ENCODE assay signal across 9 mouse cellular contexts in genomic region chr7:141432186-141432611, GRCm38 (mm10). TPM values are rescaled to one million over a fixed set of nuclear protein-coding genes. Genes with fewer than 3 reads are reported as not detected.
DNase-seq lines count a peak whose midpoint lies in the region; ATAC-seq lines count a peak whose summit lies in the region.
"Had no signal": no experiment of that assay in that cellular context is flagged by ENCODE, and none has a peak within 500 bp of the region (broad histone marks: within the 10 kb centered on the region; RNA-seq: fewer than 3 reads in every experiment).

No protein-coding gene starts in this region.

- no peak overlapping the region for H3K27ac ChIP-seq in kidney, embryonic 14.5 days (ENCODE audit: low read depth, low read length)
- H3K27ac ChIP-seq in limb, embryonic 10.5 days = no peak overlapping the region
- H3K27ac ChIP-seq: lung, embryonic 15.5 days had no signal

- WGBS in kidney, embryonic 14.5 days = 58% methylated on average over 8 of the region's 8 CpGs
- 82% methylated on average over 8 of the region's 8 CpGs for whole genome bisulfite sequencing in limb, embryonic 10.5 days

- H3K4me3 ChIP-seq in kidney, embryonic 14.5 days (ENCODE audit: low read length) = no peak overlapping the region
- H3K4me3 ChIP-seq in limb, embryonic 10.5 days = 0 out of 2 replicates have a peak overlapping the region, but pooled peaks have one; percentile 1
- H3K4me3 ChIP-seq: lung, embryonic 15.5 days had no signal

- peak; percentile 70 for DNase-seq in cerebellum, adult 11 months
- DNase-seq in cerebellum, postnatal 4 days (ENCODE audit: low spot score in 2 of 2) = no peak
- peak; percentile 59 for DNase-seq in kidney, adult 11 months
- peak; percentile 10 for DNase-seq in thymus, postnatal 4 days
- DNase-seq in thymus, postnatal 36 days = no peak
- DNase-seq in limb, embryonic 10.5 days (ENCODE audit: low spot score) = no peak
- DNase-seq in right cerebral cortex, adult 18-20 months = no peak

- no peak for ATAC-seq in kidney, embryonic 14.5 days (ENCODE audit: low FRiP score, low TSS enrichment)

- H3K27me3 ChIP-seq in kidney, embryonic 14.5 days (ENCODE audit: control insufficient read depth, insufficient read depth, low read length) = no peaks in the 10 kb centered on the region
- H3K27me3 ChIP-seq in limb, embryonic 10.5 days (ENCODE audit: low read depth, poor library complexity, severe bottlenecking) = no peaks in the 10 kb centered on the region
- H3K27me3 ChIP-seq: lung, embryonic 15.5 days had no signal

- H3K4me1 ChIP-seq in kidney, embryonic 14.5 days (ENCODE audit: control insufficient read depth, insufficient read depth, low read length) = peaks cover 34% of the 10 kb centered on the region
- H3K4me1 ChIP-seq in limb, embryonic 10.5 days = peaks cover 71% of the 10 kb centered on the region

- no peaks in the 10 kb centered on the region for H3K9me3 ChIP-seq in kidney, embryonic 14.5 days (ENCODE audit: control insufficient read depth, low read length)
- no peaks in the 10 kb centered on the region for H3K9me3 ChIP-seq in limb, embryonic 10.5 days (replicated peaks)
- H3K9me3 ChIP-seq: lung, embryonic 15.5 days had no signal

- H3K36me3 ChIP-seq in kidney, embryonic 14.5 days (ENCODE audit: control insufficient read depth, insufficient read depth, low read length) = peaks cover 34% of the 10 kb centered on the region
- H3K36me3 ChIP-seq in limb, embryonic 10.5 days = peaks cover 42% of the 10 kb centered on the region

- no peak overlapping the region for H3K4me2 ChIP-seq in kidney, embryonic 14.5 days (replicated peaks; ENCODE audit: low read depth, low read length)
- H3K4me2 ChIP-seq: lung, embryonic 15.5 days had no signal

- no peak overlapping the region for H3K9ac ChIP-seq in kidney, embryonic 14.5 days (ENCODE audit: low read depth, low read length)
- H3K9ac ChIP-seq: lung, embryonic 15.5 days had no signal

RNA-seq across cellular contexts. Expression of gene Cend1, which starts 2.9 kb away (rescaled TPM):
- polyA plus RNA-seq in kidney, embryonic 14.5 days (2014; fragmentation: Nextera tagmentation; extraction: Ambion mirVana) = 0.46 and 1.6 TPM in 2 replicates
- 6.0 and 8.8 TPM in 2 replicates for polyA plus RNA-seq in limb, embryonic 10.5 days (2016; fragmentation: Nextera tagmentation; extraction: Ambion mirVana)

RNA-seq across cellular contexts. Expression of gene Slc25a22, which starts 5.5 kb away (rescaled TPM):
- polyA plus RNA-seq in kidney, embryonic 14.5 days (2014; fragmentation: Nextera tagmentation; extraction: Ambion mirVana) = 22.0 and 34.1 TPM in 2 replicates
- polyA plus RNA-seq in limb, embryonic 10.5 days (2016; fragmentation: Nextera tagmentation; extraction: Ambion mirVana) = 43.6 and 48.3 TPM in 2 replicates

RNA-seq across cellular contexts. Expression of gene Pidd1, which starts 11.6 kb away (rescaled TPM):
- 9.1 and 14.1 TPM in 2 replicates for polyA plus RNA-seq in kidney, embryonic 14.5 days (2014; fragmentation: Nextera tagmentation; extraction: Ambion mirVana)
- polyA plus RNA-seq in limb, embryonic 10.5 days (2016; fragmentation: Nextera tagmentation; extraction: Ambion mirVana) = 26.8 and 30.0 TPM in 2 replicates

RNA-seq across cellular contexts. Expression of gene Rplp2, which starts 15.0 kb away (rescaled TPM):
- polyA plus RNA-seq in kidney, embryonic 14.5 days (2014; fragmentation: Nextera tagmentation; extraction: Ambion mirVana) = 1,491 and 1,701 TPM in 2 replicates
- 1,138 and 1,369 TPM in 2 replicates for polyA plus RNA-seq in limb, embryonic 10.5 days (2016; fragmentation: Nextera tagmentation; extraction: Ambion mirVana)

RNA-seq across cellular contexts. Expression of gene Gatd1, which starts 18.3 kb away (rescaled TPM):
- polyA plus RNA-seq in kidney, embryonic 14.5 days (2014; fragmentation: Nextera tagmentation; extraction: Ambion mirVana) = 50.7 and 54.5 TPM in 2 replicates
- 44.5 and 56.4 TPM in 2 replicates for polyA plus RNA-seq in limb, embryonic 10.5 days (2016; fragmentation: Nextera tagmentation; extraction: Ambion mirVana)

Comparison
In these comparisons a context has a peak if more than half of its experiments do, and no peak if none do; other contexts are left out.
1. DNase-seq: peak in cerebellum, adult 11 months (single experiment), kidney, adult 11 months (single experiment) and thymus, postnatal 4 days (single experiment); none in cerebellum, postnatal 4 days (0 of 2), thymus, postnatal 36 days (0 of 2), limb, embryonic 10.5 days (single experiment) and right cerebral cortex, adult 18-20 months (single experiment).